Mouse (Mus musculus) limb, embryonic 13.5 days (tissue): ENCODE measurements around the gene Olfr51. TPM values are rescaled to one million over a fixed set of nuclear protein-coding genes. Genes with fewer than 3 reads are reported as not detected.
"Not testable (repeated sequence)": the region's sequence is repeated elsewhere in the genome, so short reads cannot be mapped to it uniquely, and the experiment has no call there.

ENCODE experiments used
- ATAC-seq: fragments of 200-750 bp; cut with Nextera tagmentation; 2 replicates; pipeline ENCODE4 v1.8.0; 2017; ENCODE audit warnings: low read depth, moderate number of reproducible peaks, moderate TSS enrichment; ENCODE audit not compliant: low FRiP score
- H3K27ac ChIP-seq: fragments of 300-500 bp; sonication (generic); 2 replicates; pipeline ENCODE4 v1.5.1; 2015; ENCODE audit warnings: inconsistent platforms, mild to moderate bottlenecking, moderate library complexity
- H3K27me3 ChIP-seq: fragments of 300-500 bp; sonication (generic); 2 replicates; pipeline ENCODE4 v1.6.1; 2015; ENCODE audit warnings: mild to moderate bottlenecking, inconsistent platforms
- H3K36me3 ChIP-seq: fragments of 300-500 bp; sonication (generic); 2 replicates; pipeline ENCODE4 v1.6.1; 2015; ENCODE audit warnings: inconsistent platforms, mild to moderate bottlenecking, moderate library complexity
- H3K4me1 ChIP-seq: fragments of 300-500 bp; sonication (generic); 2 replicates; pipeline ENCODE4 v1.6.1; 2015; ENCODE audit warnings: inconsistent platforms
- H3K4me2 ChIP-seq: fragments of 300-500 bp; sonication (generic); replicated peaks from 2 replicates; pipeline ENCODE4 v1.6.1; 2015; ENCODE audit warnings: inconsistent platforms, mild to moderate bottlenecking, moderate library complexity
- H3K4me3 ChIP-seq: fragments of 300-500 bp; sonication (generic); 2 replicates; pipeline ENCODE4 v1.5.1; 2015; ENCODE audit warnings: moderate library complexity, mild to moderate bottlenecking, inconsistent platforms
- H3K9ac ChIP-seq: fragments of 300-500 bp; sonication (generic); 2 replicates; pipeline ENCODE4 v1.6.1; 2015; ENCODE audit warnings: mild to moderate bottlenecking, inconsistent platforms
- H3K9me3 ChIP-seq: fragments of 300-500 bp; sonication (generic); 2 replicates; pipeline ENCODE4 v1.6.1; 2016; ENCODE audit warnings: inconsistent platforms
- WGBS: fragments of 180-500 bp; shearing (Covaris S2); methylation state at CpG from one replicate; pipeline ENCODE4 v1.1.7; 2015; 5-methylcytosine and 5-hydroxymethylcytosine counted together
- polyA plus RNA-seq: library from polyadenylated mRNA; unstranded; fragments of >200 nt; fragmentation: Nextera tagmentation; extraction: Ambion mirVana; gene quantifications from 2 replicates; pipeline ENCODE4 v1.2.1, GENCODE M21; 2015

The Olfr51 gene
- polyA plus RNA-seq, 1 experiment from 2014 or later, result not detected

DNA sequence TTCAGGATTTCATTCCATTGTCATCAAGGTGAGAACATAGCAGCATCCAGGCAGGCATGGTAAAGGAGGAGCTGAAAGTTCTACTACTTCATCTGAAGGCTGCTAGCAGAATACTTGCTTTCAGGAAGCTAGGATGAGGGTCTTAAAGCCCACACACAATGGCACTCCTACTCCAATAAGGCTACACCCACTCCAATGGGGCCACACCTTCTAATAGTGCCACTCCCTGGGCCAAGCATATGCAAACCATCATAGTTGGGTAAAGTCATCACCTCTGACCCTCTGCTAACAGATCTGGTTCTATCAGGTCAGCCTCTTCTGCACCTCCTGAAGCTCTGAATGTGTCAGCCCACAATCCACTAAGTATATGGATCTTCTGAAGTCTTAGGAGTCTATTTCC is 30.7 kb downstream of the Olfr51 start:
- not testable (repeated sequence) for H3K4me3 ChIP-seq, H3K36me3 ChIP-seq, H3K4me2 ChIP-seq, H3K4me1 ChIP-seq, H3K9me3 ChIP-seq, H3K9ac ChIP-seq, ATAC-seq, H3K27ac ChIP-seq, H3K27me3 ChIP-seq

DNA sequence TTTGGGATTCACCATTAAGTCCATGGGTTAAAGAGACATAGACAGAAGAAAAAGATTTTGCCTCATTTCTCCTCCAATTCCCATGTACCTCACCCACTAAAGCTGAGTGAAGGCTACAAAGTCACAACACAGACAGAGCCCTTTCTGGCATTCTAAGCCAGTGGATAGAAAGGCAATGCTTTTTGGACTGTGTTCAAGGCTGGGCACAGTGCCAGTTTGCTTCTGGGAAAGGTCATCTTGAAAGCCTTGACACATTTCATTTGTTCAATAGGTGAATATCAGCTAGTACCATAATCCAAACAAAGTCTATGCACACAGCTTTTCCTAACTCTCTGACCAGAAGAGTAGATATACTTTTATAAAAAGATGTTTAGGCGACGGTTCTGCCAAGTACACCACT is 32.6 kb downstream of the Olfr51 start:
- H3K4me2 ChIP-seq, result no peak overlapping the region
- H3K9ac ChIP-seq, result no peak overlapping the region
- H3K27ac ChIP-seq, result no peak overlapping the region
- no peaks in the 10 kb centered on the region for H3K36me3 ChIP-seq
- ATAC-seq, result no peak
- no peaks in the 10 kb centered on the region for H3K27me3 ChIP-seq
- no peaks in the 10 kb centered on the region for H3K4me1 ChIP-seq
- 84% methylated on average over 2 of the region's 2 CpGs for WGBS
- H3K9me3 ChIP-seq, result no peaks in the 10 kb centered on the region
- no peak overlapping the region for H3K4me3 ChIP-seq

DNA sequence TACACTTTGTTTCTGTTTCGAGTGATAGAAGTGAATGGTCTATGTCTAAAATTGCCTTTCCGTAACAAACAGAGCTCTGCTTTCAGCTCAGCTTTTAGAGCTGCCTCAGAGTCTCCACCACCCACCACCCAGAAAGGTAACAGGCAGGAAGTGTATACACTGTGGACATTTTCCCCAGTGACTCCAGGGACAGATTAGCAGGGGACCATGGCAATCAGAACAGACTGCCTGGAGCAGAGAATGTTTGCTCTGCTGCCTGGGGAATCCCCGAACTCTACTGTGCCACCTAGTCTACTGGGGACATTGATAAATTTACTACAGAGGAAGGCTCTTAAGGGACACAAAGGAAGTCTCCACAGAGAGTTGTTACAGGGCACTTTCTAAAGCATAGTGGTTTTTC is 41.4 kb downstream of the Olfr51 start:
- not testable (repeated sequence) for H3K4me1 ChIP-seq, H3K4me2 ChIP-seq, ATAC-seq, H3K9me3 ChIP-seq, H3K27me3 ChIP-seq, H3K27ac ChIP-seq, H3K4me3 ChIP-seq, H3K9ac ChIP-seq, H3K36me3 ChIP-seq
- 75% methylated on average over 3 of the region's 3 CpGs for WGBS

DNA sequence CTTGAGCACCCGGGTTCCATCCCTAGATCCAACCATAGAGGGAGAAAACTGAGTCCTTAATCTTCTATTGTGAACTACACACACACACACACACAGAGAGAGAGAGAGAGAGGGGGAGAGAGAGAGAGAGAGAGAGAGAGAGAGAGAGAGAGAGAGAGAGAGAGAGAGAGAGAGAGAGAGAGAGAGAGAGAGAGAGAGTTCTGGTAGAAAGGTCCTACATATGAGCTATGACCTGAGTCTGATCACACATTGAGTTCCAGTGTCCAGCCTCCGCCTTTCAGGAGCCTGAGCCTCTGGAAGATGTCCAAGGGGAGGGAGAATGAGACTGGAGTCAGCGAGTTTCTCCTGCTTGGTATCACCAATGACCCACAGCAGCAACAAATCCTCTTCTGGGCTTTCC is 44.4 kb downstream of the Olfr51 start, which contains the start of gene Olfr1375:
Gene Olfr1375, plus strand, starts transcription at position 301 of the 400 bp plus-strand sequence.
- H3K4me1 ChIP-seq, H3K9ac ChIP-seq, ATAC-seq, H3K4me2 ChIP-seq, H3K27ac ChIP-seq, H3K27me3 ChIP-seq, H3K4me3 ChIP-seq, H3K36me3 ChIP-seq, H3K9me3 ChIP-seq: not testable (repeated sequence)
- WGBS, result 81% methylated on average over 3 of the region's 3 CpGs

DNA sequence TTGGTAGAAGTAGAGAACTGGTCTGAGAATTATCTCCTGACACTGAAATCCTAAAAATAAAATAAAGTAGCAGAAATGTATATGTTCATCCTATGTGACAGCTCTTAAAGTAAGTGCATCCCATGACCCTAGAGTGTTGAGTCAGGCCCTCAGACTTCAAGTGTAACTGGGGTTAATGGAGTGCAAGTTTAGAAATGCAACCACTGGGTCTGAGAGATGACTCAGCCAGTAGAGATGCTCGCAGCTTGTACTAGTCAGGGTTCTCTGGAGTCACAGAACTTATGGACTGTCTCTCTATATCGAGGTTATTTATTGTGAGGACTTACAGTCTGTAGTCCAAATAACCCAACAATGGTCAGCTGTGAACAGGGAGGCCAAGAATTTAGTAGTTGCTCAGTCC is 48.3 kb downstream of the Olfr51 start:
- Histone ChIP-seq H3K27me3 (no peaks in the 10 kb centered on the region), H3K36me3 (no peaks in the 10 kb centered on the region), H3K4me2 (no peak overlapping the region), H3K9ac (no peak overlapping the region), H3K9me3 (no peaks in the 10 kb centered on the region), H3K4me1 (no peaks in the 10 kb centered on the region), H3K4me3 (no peak overlapping the region), H3K27ac (no peak overlapping the region)
- ATAC-seq, result no peak
- WGBS, result 61% methylated on average over 2 of the region's 2 CpGs

DNA sequence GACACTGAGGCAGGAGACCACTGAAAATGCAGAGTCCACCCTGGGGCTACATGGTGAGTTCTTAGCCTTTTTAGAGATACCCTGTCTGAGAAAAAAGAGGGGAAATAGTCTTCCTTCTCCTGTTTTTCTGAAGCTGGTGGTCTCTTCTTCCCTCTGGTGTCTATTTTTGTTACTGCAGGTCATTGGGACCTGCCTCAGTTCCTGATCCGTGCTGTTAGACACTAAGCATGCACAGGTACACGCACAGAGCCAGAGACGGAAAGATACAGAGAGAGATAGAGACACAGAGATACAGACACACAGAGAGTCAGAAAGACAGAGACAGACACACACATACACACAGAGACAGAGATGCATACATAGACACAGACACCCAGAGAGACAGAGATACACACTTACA is 49.8 kb downstream of the Olfr51 start:
- no peaks in the 10 kb centered on the region for H3K36me3 ChIP-seq
- 59% methylated on average over 3 of the region's 3 CpGs for WGBS
- no peak overlapping the region for H3K4me2 ChIP-seq
- no peak overlapping the region for H3K27ac ChIP-seq
- H3K27me3 ChIP-seq, result no peaks in the 10 kb centered on the region
- H3K9ac ChIP-seq, result no peak overlapping the region
- H3K4me3 ChIP-seq, result no peak overlapping the region
- no peak for ATAC-seq
- no peaks in the 10 kb centered on the region for H3K4me1 ChIP-seq
- no peaks in the 10 kb centered on the region for H3K9me3 ChIP-seq

DNA sequence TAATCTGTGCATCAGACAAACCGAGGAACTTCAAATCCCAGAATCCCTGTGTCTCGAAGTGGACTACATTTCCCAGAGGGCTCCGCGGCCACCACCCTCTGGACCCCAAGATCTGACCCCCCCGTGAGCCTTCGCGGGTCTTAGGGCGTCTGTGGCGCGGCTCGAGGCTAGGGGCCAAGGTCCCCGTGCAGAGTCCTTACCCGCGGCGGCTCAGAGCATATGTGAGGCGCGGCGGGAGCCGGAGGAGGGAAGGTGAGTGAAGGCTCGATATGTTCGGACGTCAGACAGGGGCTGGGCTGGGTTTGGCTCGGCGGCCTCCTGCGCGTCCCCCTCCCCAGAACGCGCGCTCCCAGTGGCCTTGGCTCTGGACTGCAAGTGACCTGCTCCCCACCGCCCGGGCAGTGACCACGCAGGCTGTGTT is 55.8 kb downstream of the Olfr51 start, which contains the start of gene Zfp354a:
Gene Zfp354a, plus strand, starts transcription at position 107 of the 421 bp plus-strand sequence.
- peak within 1 kb of the TSS; percentile 77 for H3K4me3 ChIP-seq
- peaks cover 8% of the 10 kb centered on the region for H3K4me1 ChIP-seq
- H3K27ac ChIP-seq, result no peak within 1 kb of the TSS
- peaks cover 29% of the 10 kb centered on the region for H3K36me3 ChIP-seq
- peak; percentile 92 for ATAC-seq
- peak within 1 kb of the TSS; percentile 79 for H3K9ac ChIP-seq
- no peaks in the 10 kb centered on the region for H3K9me3 ChIP-seq
- H3K27me3 ChIP-seq, result no peaks in the 10 kb centered on the region
- WGBS, result under 1% methylated on average over 32 of the region's 32 CpGs
- H3K4me2 ChIP-seq, result peak within 1 kb of the TSS; percentile 83

Other genes with a start within 250 kb of the Olfr51 start
- 53.1 and 67.6 TPM in 2 replicates for gene Zfp354c, start 175.9 kb upstream of the Olfr51 start, polyA plus RNA-seq
- gene Zfp879, start 162.0 kb upstream of the Olfr51 start, polyA plus RNA-seq, result 0.94 and 1.00 TPM in 2 replicates
- gene Grm6, start 152.9 kb upstream of the Olfr51 start, polyA plus RNA-seq, result not detected in 2 replicates
- 12.8 and 13.1 TPM in 2 replicates for gene Zfp454, start 115.9 kb upstream of the Olfr51 start, polyA plus RNA-seq
- 12.7 and 14.3 TPM in 2 replicates for gene Zfp2, start 87.4 kb upstream of the Olfr51 start, polyA plus RNA-seq
- 1.4 and 2.1 TPM in 2 replicates for gene Zfp354b, start 72.0 kb upstream of the Olfr51 start, polyA plus RNA-seq
- gene 4933414I15Rik, start 59.8 kb upstream of the Olfr51 start, polyA plus RNA-seq, result not detected in 2 replicates
- not detected in 2 replicates for gene Prop1, start 49.8 kb upstream of the Olfr51 start, polyA plus RNA-seq
- gene Olfr1378, start 37.1 kb upstream of the Olfr51 start, polyA plus RNA-seq, result 0.04 TPM in 1 of 2 replicates, not detected in the other
- gene Olfr1377, start 21.6 kb upstream of the Olfr51 start, polyA plus RNA-seq, result not detected in 2 replicates
- not detected in 2 replicates for gene Olfr54, start 10.6 kb downstream of the Olfr51 start, polyA plus RNA-seq
- not detected in 2 replicates for gene Olfr1375, start 44.5 kb downstream of the Olfr51 start, polyA plus RNA-seq
- 10.2 and 11.8 TPM in 2 replicates for gene Zfp354a, start 55.7 kb downstream of the Olfr51 start, polyA plus RNA-seq
- not detected in 2 replicates for gene Gm12569, start 216.9 kb downstream of the Olfr51 start, polyA plus RNA-seq